9 mouse cellular contexts compared by ENCODE assay signal in genomic region chr5:123827659-123828091, GRCm38 (mm10). TPM values are rescaled to one million over a fixed set of nuclear protein-coding genes. Genes with fewer than 3 reads are reported as not detected.
DNase-seq lines count a peak whose midpoint lies in the region; ATAC-seq and TF ChIP-seq lines count a peak whose summit lies in the region.
"Had no signal": no experiment of that assay in that cellular context is flagged by ENCODE, and none has a peak within 500 bp of the region (broad histone marks: within the 10 kb centered on the region; RNA-seq: fewer than 3 reads in every experiment).

No protein-coding gene starts in this region.

- H3K4me3 ChIP-seq in heart, embryonic 10.5 days, result no peak overlapping the region
- peak overlapping the region; percentile 38 for H3K4me3 ChIP-seq in gastrocnemius, adult 2 months
- no peak overlapping the region for H3K4me3 ChIP-seq in hindbrain, embryonic 11.5 days (ENCODE audit: low read depth, low read length)
- H3K4me3 ChIP-seq: stomach, embryonic 15.5 days had no signal

- no peaks in the 10 kb centered on the region for H3K27me3 ChIP-seq in heart, embryonic 10.5 days (ENCODE audit: insufficient read depth, poor library complexity, severe bottlenecking)
- H3K27me3 ChIP-seq in hindbrain, embryonic 11.5 days (ENCODE audit: control insufficient read depth, insufficient read depth, low read length), result no peaks in the 10 kb centered on the region
- H3K27me3 ChIP-seq: stomach, embryonic 15.5 days had no signal

- intact Hi-C loops in gastrocnemius, adult 2 months (cut with DNase I), result no loop called here

- H3K4me2 ChIP-seq in hindbrain, embryonic 11.5 days (replicated peaks; ENCODE audit: low read depth, low read length), result no peak overlapping the region
- H3K4me2 ChIP-seq: stomach, embryonic 15.5 days had no signal

- peak; percentile 56 for TF ChIP-seq CTCF in gastrocnemius, adult 2 months (IDR thresholded peaks at IDR 0.05)

- H3K9ac ChIP-seq in hindbrain, embryonic 11.5 days (ENCODE audit: low read depth, low read length), result no peak overlapping the region
- H3K9ac ChIP-seq: stomach, embryonic 15.5 days had no signal

- WGBS in heart, embryonic 10.5 days, result 70% methylated on average over 6 of the region's 6 CpGs
- WGBS in hindbrain, embryonic 11.5 days, result 78% methylated on average over 6 of the region's 6 CpGs

- H3K9me3 ChIP-seq in heart, embryonic 10.5 days, result no peaks in the 10 kb centered on the region
- no peaks in the 10 kb centered on the region for H3K9me3 ChIP-seq in hindbrain, embryonic 11.5 days (ENCODE audit: control insufficient read depth, low read length)
- H3K9me3 ChIP-seq: stomach, embryonic 15.5 days had no signal

- H3K27ac ChIP-seq in heart, embryonic 10.5 days, result no peak overlapping the region
- no peak overlapping the region; the same call in 1 of the 2 replicates for H3K27ac ChIP-seq in gastrocnemius, adult 2 months
- no peak overlapping the region for H3K27ac ChIP-seq in hindbrain, embryonic 11.5 days (ENCODE audit: low read depth, low read length)
- H3K27ac ChIP-seq: stomach, embryonic 15.5 days had no signal

- peak; percentile 10 to 31 for DNase-seq in heart, adult 9 months (ENCODE audit: low spot score in 2 of 2)
- DNase-seq in heart, embryonic 10.5 days (ENCODE audit: low spot score), result no peak
- DNase-seq in Muller cell, postnatal 12 days (ENCODE audit: inconsistent ontology term), result peak; percentile 31
- DNase-seq in gastrocnemius, adult 2 months, result peak; percentile 52
- peak; percentile 47 to 49 for DNase-seq in layer of hippocampus, adult 8-10 months (ENCODE audit: low spot score in 2 of 2)
- no peak for DNase-seq in thymus, adult 18-20 months
- no peak for DNase-seq in hindbrain, embryonic 11.5 days (ENCODE audit: low spot score)
- no peak for DNase-seq in yolk sac, embryonic 10.5 days (ENCODE audit: low spot score)

- no peak for ATAC-seq in hindbrain, embryonic 11.5 days (ENCODE audit: low FRiP score)

- H3K4me1 ChIP-seq in heart, embryonic 10.5 days, result no peaks in the 10 kb centered on the region
- H3K4me1 ChIP-seq in hindbrain, embryonic 11.5 days (replicated peaks; ENCODE audit: control insufficient read depth, insufficient read depth, low read length), result no peaks in the 10 kb centered on the region
- H3K4me1 ChIP-seq: stomach, embryonic 15.5 days had no signal

- H3K36me3 ChIP-seq in heart, embryonic 10.5 days, result peaks cover 5% of the 10 kb centered on the region
- no peaks in the 10 kb centered on the region for H3K36me3 ChIP-seq in hindbrain, embryonic 11.5 days (ENCODE audit: control insufficient read depth, insufficient read depth, low read length)
- H3K36me3 ChIP-seq: stomach, embryonic 15.5 days had no signal

RNA-seq across cellular contexts. Expression of gene Hcar2, which starts 37.6 kb away (rescaled TPM):
- polyA plus RNA-seq in heart, embryonic 10.5 days (2016; fragmentation: Nextera tagmentation; extraction: Ambion mirVana), result not detected in 2 replicates
- not detected for total RNA-seq in gastrocnemius, adult 2 months (2021)
- total RNA-seq in layer of hippocampus, adult 8-10 months (2022), result 1 to 10 TPM in 2 of 4 experiments, under 1 TPM in 1, not detected in 1; 0.33 to 5.8 (median 5.2) TPM
- polyA plus RNA-seq in hindbrain, embryonic 11.5 days (2014; fragmentation: Nextera tagmentation; extraction: Ambion mirVana), result not detected in 2 replicates

RNA-seq across cellular contexts. Expression of gene Hcar1, which starts 52.1 kb away (rescaled TPM):
- polyA plus RNA-seq in heart, embryonic 10.5 days (2016; fragmentation: Nextera tagmentation; extraction: Ambion mirVana), result not detected in 2 replicates
- under 1 TPM; 0.08 to 0.17 TPM for total RNA-seq in gastrocnemius, adult 2 months (2021)
- total RNA-seq in layer of hippocampus, adult 8-10 months (2022), result 1 to 10 TPM; 1.0 to 1.6 (median 1.2) TPM
- 0.04 and 0.12 TPM in 2 replicates for polyA plus RNA-seq in hindbrain, embryonic 11.5 days (2014; fragmentation: Nextera tagmentation; extraction: Ambion mirVana)

Comparison
In these comparisons a context has a peak if more than half of its experiments do, and no peak if none do; other contexts are left out.
1. DNase-seq: peak in heart, adult 9 months (2 of 2), Muller cell, postnatal 12 days (single experiment), gastrocnemius, adult 2 months (single experiment) and layer of hippocampus, adult 8-10 months (2 of 2); none in heart, embryonic 10.5 days (single experiment), thymus, adult 18-20 months (0 of 2), hindbrain, embryonic 11.5 days (single experiment) and yolk sac, embryonic 10.5 days (single experiment).